Mouse (Mus musculus): ENCODE measurements around the gene Gprin1.

DNA sequence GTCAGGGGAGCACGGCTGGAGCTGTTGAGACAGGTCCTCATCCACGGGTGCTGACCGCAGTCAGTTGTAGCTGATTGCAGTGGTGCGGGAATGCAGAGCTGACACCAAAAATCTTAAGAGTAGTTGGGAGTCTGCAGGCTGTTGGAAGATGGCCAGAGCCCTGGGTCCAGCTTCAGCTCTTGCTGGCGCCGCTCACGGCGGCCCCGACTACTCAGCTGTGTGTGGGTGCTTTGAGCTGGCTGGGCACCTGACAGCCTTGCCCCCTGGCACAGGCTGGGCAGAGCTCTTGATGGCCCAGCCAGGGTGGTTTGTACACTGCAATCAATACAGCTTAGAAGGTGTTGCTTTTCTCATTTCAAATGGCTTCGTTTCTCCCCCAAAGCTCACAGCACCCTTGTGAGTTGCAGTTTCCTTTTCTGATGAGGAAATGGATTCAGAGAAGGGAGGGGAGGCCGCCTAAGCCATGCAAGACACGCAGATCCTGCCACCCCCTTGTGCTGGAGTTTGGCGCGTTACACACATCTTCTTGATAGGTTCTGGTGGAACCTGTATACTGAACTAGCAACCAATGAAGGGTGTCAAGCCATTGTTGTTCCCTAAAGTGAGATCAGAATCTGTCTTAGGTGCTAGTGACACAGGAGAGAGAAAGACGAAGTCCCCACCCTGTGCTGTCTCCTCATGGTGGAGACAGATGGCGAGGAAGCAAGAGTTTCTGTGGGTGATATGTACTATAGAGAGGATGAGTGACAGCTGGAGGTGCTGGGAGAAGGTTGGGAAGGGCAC, 48.4 kb upstream of the Gprin1 start:
- TF ChIP-seq CTCF (IDR thresholded peaks at IDR 0.05 in 2 of 3, conservative IDR thresholded peaks at IDR 0.05 in 1 of 3; ENCODE audit: control insufficient read depth in 1 of 3, insufficient read depth in 1 of 3, low read depth in 2 of 3, low read length in 3 of 3, poor library complexity in 1 of 3, severe bottlenecking in 1 of 3) (no peak), TCF12 (IDR thresholded peaks at IDR 0.05; ENCODE audit: low read depth, low read length) (no peak), POLR2A (IDR thresholded peaks at IDR 0.05; ENCODE audit: control insufficient read depth in 1 of 2, insufficient read depth in 1 of 2, low read depth in 1 of 2, low read length in 2 of 2, poor library complexity in 1 of 2) (no peak)
